Mouse (Mus musculus) thymus, adult 2 months (tissue): ENCODE measurements around the gene Stk4.

Source experiments
- CTCF ChIP-seq: fragments of 200-500 bp; IDR thresholded peaks from 2 replicates; pipeline ENCODE4 v1.5.1; 2012; ENCODE audit warnings: mild to moderate bottlenecking, control low read depth, low read length, moderate library complexity, borderline replicate concordance; ENCODE audit not compliant: control insufficient read depth, poor library complexity, insufficient read depth; ENCODE audit errors: extremely low read depth
- POLR2A ChIP-seq: fragments of 200-500 bp; IDR thresholded peaks from 2 replicates; pipeline ENCODE4 v1.6.1; 2012; ENCODE audit warnings: mild to moderate bottlenecking, low read length, control low read depth, moderate library complexity; ENCODE audit not compliant: control insufficient read depth, poor library complexity, insufficient read depth; ENCODE audit errors: extremely low read depth

DNA sequence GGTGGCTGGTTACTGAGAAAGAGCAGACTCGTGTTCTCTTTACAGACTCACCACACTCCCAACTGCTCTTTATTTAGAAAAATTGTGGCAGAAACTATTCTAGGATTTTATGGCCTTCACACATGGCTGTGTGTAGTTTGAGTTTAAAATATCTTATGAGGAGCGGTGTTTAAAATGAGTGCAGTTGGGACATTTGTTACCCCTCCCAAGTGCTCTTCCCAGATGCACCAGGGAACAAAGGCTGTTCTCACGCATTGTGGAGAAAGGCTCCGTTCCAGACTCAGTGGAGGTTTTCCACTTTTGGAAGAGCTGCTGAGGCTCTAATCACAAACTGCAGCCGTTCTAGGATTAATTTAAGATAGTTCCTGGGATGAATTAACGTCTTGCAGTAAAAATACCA is 67.6 kb downstream of the Stk4 start:
- no peak for TF ChIP-seq CTCF
- TF ChIP-seq POLR2A: no peak
